In genomic region chr7:141088473-141088872, GRCm38 (mm10) we compare ENCODE assay signal across 10 mouse cellular contexts. TPM values are rescaled to one million over a fixed set of nuclear protein-coding genes. Genes with fewer than 3 reads are reported as not detected.
DNase-seq lines count a peak whose midpoint lies in the region; ATAC-seq and TF ChIP-seq lines count a peak whose summit lies in the region.
"Had no signal": no experiment of that assay in that cellular context is flagged by ENCODE, and none has a peak within 500 bp of the region (broad histone marks: within the 10 kb centered on the region; RNA-seq: fewer than 3 reads in every experiment).

No protein-coding gene starts in this region.

- H3K4me2 ChIP-seq in hindbrain, embryonic 16.5 days (ENCODE audit: low read length) = no peak overlapping the region

- no peak for DNase-seq in hindbrain, embryonic 10.5 days (ENCODE audit: low spot score)
- peak; percentile 35 for DNase-seq in embryonic facial prominence, embryonic 10.5 days (ENCODE audit: low spot score)
- no peak for DNase-seq in urinary bladder, postnatal 10 days (ENCODE audit: low spot score)
- DNase-seq in lung, adult 2 months = no peak
- DNase-seq in layer of hippocampus, adult 9-10 months (ENCODE audit: low spot score) = no peak
- DNase-seq: cerebellum, postnatal 10 days had no signal

- no peak for ATAC-seq in hindbrain, embryonic 16.5 days
- ATAC-seq in CD4-positive, CD25-positive, alpha-beta regulatory T cell, adult 4 months = peak; percentile 25
- ATAC-seq in megakaryocyte progenitor cell, adult 5-6 weeks (replicated peaks; ENCODE audit: poor library complexity) = peak; percentile 19

- H3K4me1 ChIP-seq in hindbrain, embryonic 10.5 days (replicated peaks) = peaks cover 34% of the 10 kb centered on the region
- H3K4me1 ChIP-seq in hindbrain, embryonic 16.5 days (ENCODE audit: control insufficient read depth, insufficient read depth, low read depth, low read length) = peaks cover 7% of the 10 kb centered on the region; the same call in 1 of the 2 replicates
- peaks cover 32% of the 10 kb centered on the region for H3K4me1 ChIP-seq in embryonic facial prominence, embryonic 10.5 days
- no peaks in the 10 kb centered on the region for H3K4me1 ChIP-seq in lung, adult 2 months (ENCODE audit: control insufficient read depth, insufficient read depth, low read length)

- TF ChIP-seq CTCF in lung, adult 2 months (IDR thresholded peaks at IDR 0.05; ENCODE audit: insufficient read depth, low read length) = no peak

- H3K27ac ChIP-seq in hindbrain, embryonic 10.5 days = 0 out of 2 replicates have a peak overlapping the region, but pooled peaks have one; percentile 23
- H3K27ac ChIP-seq in hindbrain, embryonic 16.5 days (ENCODE audit: low read depth, low read length) = no peak overlapping the region
- no peak overlapping the region for H3K27ac ChIP-seq in embryonic facial prominence, embryonic 10.5 days (replicated peaks)
- H3K27ac ChIP-seq: liver, embryonic 14.5 days had no signal

- H3K27me3 ChIP-seq in hindbrain, embryonic 10.5 days (ENCODE audit: insufficient read depth, poor library complexity, severe bottlenecking) = peaks cover 66% of the 10 kb centered on the region
- H3K27me3 ChIP-seq in hindbrain, embryonic 16.5 days (replicated peaks; ENCODE audit: control insufficient read depth, insufficient read depth, low read length) = peaks cover 14% of the 10 kb centered on the region
- H3K27me3 ChIP-seq in embryonic facial prominence, embryonic 10.5 days (replicated peaks; ENCODE audit: low read depth, poor library complexity, severe bottlenecking) = peaks cover 64% of the 10 kb centered on the region

- no peak for TF ChIP-seq POLR2A in lung, adult 2 months (IDR thresholded peaks at IDR 0.05; ENCODE audit: borderline replicate concordance, extremely low read depth, low read depth, low read length)

- 18% methylated on average over 18 of the region's 18 CpGs for WGBS in hindbrain, embryonic 10.5 days
- 15% methylated on average over 13 of the region's 18 CpGs for WGBS in hindbrain, embryonic 16.5 days
- WGBS in embryonic facial prominence, embryonic 10.5 days = 19% methylated on average over 18 of the region's 18 CpGs
- WGBS in lung, adult 2 months = 14% methylated on average over 18 of the region's 18 CpGs

- peak overlapping the region; percentile 33 for H3K4me3 ChIP-seq in hindbrain, embryonic 10.5 days
- no peak overlapping the region for H3K4me3 ChIP-seq in hindbrain, embryonic 16.5 days (ENCODE audit: low read length)
- peak overlapping the region; percentile 37 for H3K4me3 ChIP-seq in embryonic facial prominence, embryonic 10.5 days
- no peak overlapping the region for H3K4me3 ChIP-seq in lung, adult 2 months (replicated peaks; ENCODE audit: extremely low read depth, low read depth, low read length)

- no peaks in the 10 kb centered on the region for H3K36me3 ChIP-seq in hindbrain, embryonic 10.5 days
- no peaks in the 10 kb centered on the region for H3K36me3 ChIP-seq in hindbrain, embryonic 16.5 days (ENCODE audit: control insufficient read depth, insufficient read depth, low read length)
- H3K36me3 ChIP-seq in embryonic facial prominence, embryonic 10.5 days (replicated peaks) = 0 out of 2 replicates have a peak, but pooled peaks cover 5% of the 10 kb centered on the region

- no peak overlapping the region for H3K9ac ChIP-seq in hindbrain, embryonic 16.5 days (ENCODE audit: low read depth, low read length)
- H3K9ac ChIP-seq: liver, embryonic 14.5 days had no signal

- H3K9me3 ChIP-seq in hindbrain, embryonic 10.5 days = no peaks in the 10 kb centered on the region
- no peaks in the 10 kb centered on the region for H3K9me3 ChIP-seq in hindbrain, embryonic 16.5 days (ENCODE audit: control insufficient read depth, low read length)
- H3K9me3 ChIP-seq in embryonic facial prominence, embryonic 10.5 days = no peaks in the 10 kb centered on the region

RNA-seq across cellular contexts. Expression of gene Pkp3, which starts 10.5 kb away (rescaled TPM):
- 5.1 and 5.2 TPM in 2 replicates for polyA plus RNA-seq in hindbrain, embryonic 10.5 days (2016; fragmentation: Nextera tagmentation; extraction: Ambion mirVana)
- polyA plus RNA-seq in hindbrain, embryonic 16.5 days (2015; fragmentation: Nextera tagmentation; extraction: Ambion mirVana) = 0.31 and 0.32 TPM in 2 replicates
- polyA plus RNA-seq in CD4-positive, CD25-positive, alpha-beta regulatory T cell, adult 4 months (2017; shearing (Covaris generic)) = 100 to 1,000 TPM; 293 to 427 TPM
- polyA plus RNA-seq in embryonic facial prominence, embryonic 10.5 days (2016; fragmentation: Nextera tagmentation; extraction: Ambion mirVana) = 9.4 and 9.6 TPM in 2 replicates
- total RNA-seq in megakaryocyte progenitor cell, adult 5-6 weeks (2015) = 1.0 and 2.2 TPM in 2 replicates
- 0.10 and 1.1 TPM in 2 replicates for total RNA-seq in megakaryocyte progenitor cell, adult 5-6 weeks (2017)
- polyA plus RNA-seq in lung, adult 2 months (2012; rRNA removed) = 23.8 and 47.7 TPM in 2 replicates

RNA-seq across cellular contexts. Expression of gene Sigirr, which starts 11.9 kb away (rescaled TPM):
- polyA plus RNA-seq in hindbrain, embryonic 10.5 days (2016; fragmentation: Nextera tagmentation; extraction: Ambion mirVana) = 1.9 and 2.7 TPM in 2 replicates
- polyA plus RNA-seq in hindbrain, embryonic 16.5 days (2015; fragmentation: Nextera tagmentation; extraction: Ambion mirVana) = 3.2 and 3.3 TPM in 2 replicates
- 100 to 1,000 TPM; 202 to 308 TPM for polyA plus RNA-seq in CD4-positive, CD25-positive, alpha-beta regulatory T cell, adult 4 months (2017; shearing (Covaris generic))
- polyA plus RNA-seq in embryonic facial prominence, embryonic 10.5 days (2016; fragmentation: Nextera tagmentation; extraction: Ambion mirVana) = 2.2 and 2.3 TPM in 2 replicates
- 12.3 and 12.6 TPM in 2 replicates for total RNA-seq in megakaryocyte progenitor cell, adult 5-6 weeks (2015)
- 5.8 and 14.0 TPM in 2 replicates for total RNA-seq in megakaryocyte progenitor cell, adult 5-6 weeks (2017)
- polyA plus RNA-seq in lung, adult 2 months (2012; rRNA removed) = 40.5 and 40.6 TPM in 2 replicates

RNA-seq across cellular contexts. Expression of gene B4galnt4, which starts 27.6 kb away (rescaled TPM):
- polyA plus RNA-seq in hindbrain, embryonic 10.5 days (2016; fragmentation: Nextera tagmentation; extraction: Ambion mirVana) = 26.4 and 35.1 TPM in 2 replicates
- polyA plus RNA-seq in hindbrain, embryonic 16.5 days (2015; fragmentation: Nextera tagmentation; extraction: Ambion mirVana) = 53.3 and 55.0 TPM in 2 replicates
- 1 to 10 TPM; 6.6 to 7.8 TPM for polyA plus RNA-seq in CD4-positive, CD25-positive, alpha-beta regulatory T cell, adult 4 months (2017; shearing (Covaris generic))
- 26.5 and 27.7 TPM in 2 replicates for polyA plus RNA-seq in embryonic facial prominence, embryonic 10.5 days (2016; fragmentation: Nextera tagmentation; extraction: Ambion mirVana)
- 0.84 and 1.3 TPM in 2 replicates for total RNA-seq in megakaryocyte progenitor cell, adult 5-6 weeks (2015)
- 1.5 and 2.8 TPM in 2 replicates for total RNA-seq in megakaryocyte progenitor cell, adult 5-6 weeks (2017)
- 0.33 and 0.36 TPM in 2 replicates for polyA plus RNA-seq in lung, adult 2 months (2012; rRNA removed)

RNA-seq across cellular contexts. Expression of gene Ano9, which starts 29.1 kb away (rescaled TPM):
- polyA plus RNA-seq in hindbrain, embryonic 10.5 days (2016; fragmentation: Nextera tagmentation; extraction: Ambion mirVana) = 0.20 and 1.6 TPM in 2 replicates
- polyA plus RNA-seq in hindbrain, embryonic 16.5 days (2015; fragmentation: Nextera tagmentation; extraction: Ambion mirVana) = 0.49 and 0.80 TPM in 2 replicates
- polyA plus RNA-seq in CD4-positive, CD25-positive, alpha-beta regulatory T cell, adult 4 months (2017; shearing (Covaris generic)) = not detected
- 1.8 and 2.5 TPM in 2 replicates for polyA plus RNA-seq in embryonic facial prominence, embryonic 10.5 days (2016; fragmentation: Nextera tagmentation; extraction: Ambion mirVana)
- total RNA-seq in megakaryocyte progenitor cell, adult 5-6 weeks (2015) = not detected in 2 replicates
- not detected in 2 replicates for total RNA-seq in megakaryocyte progenitor cell, adult 5-6 weeks (2017)
- 2.8 and 10.7 TPM in 2 replicates for polyA plus RNA-seq in lung, adult 2 months (2012; rRNA removed)

RNA-seq across cellular contexts. Expression of gene Ptdss2, which starts 33.7 kb away (rescaled TPM):
- 80.1 and 80.2 TPM in 2 replicates for polyA plus RNA-seq in hindbrain, embryonic 10.5 days (2016; fragmentation: Nextera tagmentation; extraction: Ambion mirVana)
- polyA plus RNA-seq in hindbrain, embryonic 16.5 days (2015; fragmentation: Nextera tagmentation; extraction: Ambion mirVana) = 82.8 and 95.8 TPM in 2 replicates
- polyA plus RNA-seq in CD4-positive, CD25-positive, alpha-beta regulatory T cell, adult 4 months (2017; shearing (Covaris generic)) = 10 to 100 TPM in 1 of 2 experiments, 1 to 10 TPM in 1; 6.7 to 10.1 TPM
- polyA plus RNA-seq in embryonic facial prominence, embryonic 10.5 days (2016; fragmentation: Nextera tagmentation; extraction: Ambion mirVana) = 77.8 and 83.8 TPM in 2 replicates
- total RNA-seq in megakaryocyte progenitor cell, adult 5-6 weeks (2015) = 5.8 and 9.2 TPM in 2 replicates
- total RNA-seq in megakaryocyte progenitor cell, adult 5-6 weeks (2017) = 5.7 and 5.8 TPM in 2 replicates
- polyA plus RNA-seq in lung, adult 2 months (2012; rRNA removed) = 22.9 and 24.1 TPM in 2 replicates

Comparison
In these comparisons a context has a peak if more than half of its experiments do, and no peak if none do; other contexts are left out.
1. H3K4me3 ChIP-seq: peak in hindbrain, embryonic 10.5 days (single experiment) and embryonic facial prominence, embryonic 10.5 days (single experiment); none in hindbrain, embryonic 16.5 days (single experiment) and lung, adult 2 months (single experiment).